Mouse (Mus musculus): ENCODE measurements around the gene LTO1. TPM values are rescaled to one million over a fixed set of nuclear protein-coding genes. Genes with fewer than 3 reads are reported as not detected.
A peak's percentile ranks its signal among the peaks of the same experiment; 100 is the strongest.

LTO1 gene
- total RNA-seq, 2 experiments from 2014 or later, result 25.0 to 28.4 TPM

DNA sequence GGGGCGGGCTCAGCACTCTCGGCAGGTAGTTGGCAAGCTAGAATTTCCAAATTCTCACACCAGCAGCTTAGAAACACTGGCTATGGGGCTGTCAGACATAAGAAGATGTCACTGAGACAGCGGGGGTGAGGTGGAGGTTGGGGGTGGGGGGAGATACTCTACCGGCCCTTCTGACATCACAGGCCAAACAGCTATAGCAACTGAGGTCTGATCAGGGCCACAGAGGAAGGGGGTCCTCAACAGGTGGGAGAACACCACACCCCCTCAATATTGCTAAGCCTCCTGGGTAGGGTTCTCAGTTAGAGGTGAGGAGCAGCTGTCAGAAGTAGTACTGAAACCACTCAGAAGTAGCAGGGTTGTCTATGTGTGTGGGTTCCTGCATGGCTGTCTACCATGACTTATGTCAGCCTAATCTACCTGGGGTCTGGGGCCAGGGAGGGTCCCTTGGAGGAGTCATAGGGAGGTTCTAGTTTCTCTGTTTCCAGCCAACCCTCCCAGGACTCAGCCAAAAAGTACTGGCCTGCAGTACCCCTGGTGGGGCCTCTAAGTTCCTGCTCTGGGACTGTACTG lies 21.5 kb downstream of the LTO1 start:
- intact Hi-C loops (cut with DNase I), result no loop called here
- DNase-seq (ENCODE audit: extremely low spot score in 1 of 2, low spot score in 2 of 2), result no peak

- DNase-seq (ENCODE audit: extremely low spot score in 1 of 2, low spot score in 2 of 2), result peak; percentile 77 to 91
- intact Hi-C loops (cut with DNase I), result no loop called here
Measured at GRCm38 (mm10) chr7:144937490-144937889, 22.6 kb downstream of the LTO1 start.

DNA sequence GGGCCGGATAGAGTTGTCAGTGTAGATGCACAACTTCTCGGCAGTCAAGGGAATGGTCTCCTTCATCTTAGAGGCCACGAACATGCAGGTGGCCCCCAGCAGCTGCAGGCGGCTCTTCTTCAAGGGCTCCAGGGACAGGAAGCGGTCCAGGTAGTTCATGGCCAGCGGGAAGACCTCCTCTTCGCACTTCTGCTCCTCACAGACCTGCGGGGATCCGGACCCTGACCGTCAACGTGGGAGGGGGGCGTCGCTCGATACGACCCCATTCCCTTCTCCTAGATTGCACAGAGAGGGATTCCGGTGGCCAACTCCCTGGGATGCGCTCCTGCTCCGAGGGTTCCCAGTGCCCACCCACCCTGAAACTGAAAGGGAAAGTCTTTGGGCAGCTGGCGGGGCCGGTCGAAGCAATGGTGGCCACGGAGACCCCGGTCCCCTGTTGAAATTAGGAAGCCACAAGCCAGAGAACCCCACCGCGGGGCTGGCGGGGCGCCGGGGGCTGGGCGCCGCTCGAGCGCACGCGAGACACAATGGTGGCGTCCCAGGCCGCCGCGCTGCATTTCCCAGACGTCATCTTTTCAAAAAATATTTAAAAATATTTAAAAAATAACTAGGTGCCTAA lies 23.1 kb downstream of the LTO1 start:
- intact Hi-C loops (cut with DNase I), result loop anchor here (2.0 kb wide), 1 partner anchor 177 kb away; no protein-coding TSS in a partner anchor
- DNase-seq (ENCODE audit: extremely low spot score in 1 of 2, low spot score in 2 of 2), result peak in 1 of 2 experiments; percentile 51

DNA sequence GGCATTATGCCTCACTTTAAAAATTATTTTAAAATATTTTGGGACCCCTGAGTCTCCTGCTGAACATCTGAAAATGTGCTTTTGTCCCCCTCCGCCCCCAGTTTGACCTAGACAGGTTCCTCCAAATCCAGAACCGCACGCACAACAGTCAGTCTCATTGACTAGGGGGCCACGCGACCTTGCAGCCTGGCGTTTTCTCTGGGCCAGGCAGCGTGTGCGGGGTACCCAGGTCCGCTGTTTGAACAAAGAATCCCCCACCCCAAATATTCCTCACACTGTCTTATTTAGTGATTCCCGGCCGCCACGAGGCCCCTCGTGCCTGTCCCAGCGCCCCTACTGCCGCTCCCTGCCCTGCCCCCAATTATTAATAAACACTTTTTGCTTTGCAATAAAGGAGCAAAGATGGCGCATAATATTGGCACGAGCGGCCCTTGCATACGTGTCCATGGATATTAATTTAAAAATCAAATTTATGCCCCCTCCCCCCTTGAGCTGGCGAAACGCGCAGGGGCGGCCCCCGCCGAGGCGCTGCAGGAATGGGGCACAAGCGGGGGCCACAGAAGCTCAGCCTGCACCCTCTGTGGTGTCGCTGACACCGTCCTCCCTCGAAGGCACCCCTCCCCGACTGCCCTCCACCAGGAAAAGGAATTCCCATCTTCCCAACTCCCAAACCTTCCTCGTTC lies 23.9 kb downstream of the LTO1 start:
- intact Hi-C loops (cut with DNase I), result loop anchor here (1.0 to 2.0 kb wide), 2 partner anchors 176 to 304 kb away; no protein-coding TSS in a partner anchor
- DNase-seq (ENCODE audit: extremely low spot score in 1 of 2, low spot score in 2 of 2), result peak in 1 of 2 experiments; percentile 47

DNA sequence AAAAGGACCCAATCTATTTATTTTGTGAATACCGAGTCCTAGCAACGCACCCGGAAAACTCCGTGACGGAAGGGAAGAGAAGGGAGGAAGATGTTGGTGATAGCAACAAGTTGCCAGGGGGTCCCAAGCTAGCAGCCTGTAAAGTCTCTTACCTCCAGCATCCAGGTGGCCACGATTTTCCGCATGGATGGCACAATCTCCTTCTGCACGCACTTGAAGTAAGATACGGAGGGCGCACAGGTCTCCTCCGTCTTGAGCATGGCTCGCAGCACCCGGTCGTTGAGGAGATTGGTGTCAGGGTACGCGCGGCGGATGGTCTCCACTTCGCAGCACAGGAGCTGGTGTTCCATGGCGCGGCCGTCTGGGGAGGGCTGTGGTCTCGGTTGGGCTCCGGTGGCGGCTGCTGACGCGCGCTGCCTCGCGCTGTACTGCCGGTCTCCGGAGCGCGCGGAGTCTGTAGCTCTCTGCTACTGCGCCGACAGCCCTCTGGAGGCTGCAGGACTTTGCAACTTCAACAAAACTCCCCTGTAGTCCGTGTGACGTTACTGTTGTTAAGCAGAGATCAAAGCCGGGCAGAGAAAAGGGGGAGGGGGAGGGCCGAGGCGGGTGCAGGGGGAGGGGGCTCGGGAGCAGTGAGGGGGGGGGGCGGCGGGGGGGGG lies 24.6 kb downstream of the LTO1 start, which contains the start of gene Ccnd1:
Gene Ccnd1 (minus strand): TSS at position 582 of the 659 bp plus-strand sequence.
- peak; percentile 62 to 88 for DNase-seq (ENCODE audit: extremely low spot score in 1 of 2, low spot score in 2 of 2)
- intact Hi-C loops (cut with DNase I), result loop anchor here (1.0 to 2.0 kb wide), 2 partner anchors 175 to 304 kb away; no protein-coding TSS in a partner anchor

- intact Hi-C loops (cut with DNase I), result no loop called here
- DNase-seq (ENCODE audit: extremely low spot score in 1 of 2, low spot score in 2 of 2), result no peak
Measured at GRCm38 (mm10) chr7:144940003-144940571, 25.2 kb downstream of the LTO1 start.

- DNase-seq (ENCODE audit: extremely low spot score in 1 of 2, low spot score in 2 of 2), result no peak
- intact Hi-C loops (cut with DNase I), result no loop called here
Measured at GRCm38 (mm10) chr7:144940585-144940984, 25.7 kb downstream of the LTO1 start.

DNA sequence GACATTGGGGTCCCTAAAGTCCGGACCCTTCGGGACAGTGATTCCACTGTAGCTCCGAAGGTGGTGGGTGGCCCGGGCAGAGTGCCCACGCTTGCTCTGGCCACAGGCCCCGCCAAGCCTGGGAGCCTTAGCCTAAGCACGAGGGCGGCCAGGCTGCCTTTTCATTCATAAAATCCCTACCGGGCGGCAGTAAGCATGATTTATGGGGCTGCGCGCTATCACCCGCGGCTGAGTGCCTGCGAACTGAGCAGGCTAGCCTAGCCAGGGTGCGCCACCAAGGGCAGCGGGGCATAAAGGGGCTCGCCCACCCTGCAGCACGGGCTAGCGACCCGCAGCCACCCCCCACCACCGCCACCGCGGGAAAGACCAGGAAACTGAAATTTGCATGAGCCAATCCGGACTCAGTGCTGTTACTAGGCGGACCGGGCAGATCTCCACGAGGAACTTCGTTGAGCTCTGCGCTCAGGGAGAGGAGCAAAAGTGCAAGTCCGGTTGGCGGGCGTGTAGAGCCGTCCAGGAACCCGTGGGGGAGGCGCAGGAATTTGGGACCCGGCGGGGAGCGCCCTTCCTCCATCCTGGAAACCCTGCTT lies 26.4 kb downstream of the LTO1 start:
- intact Hi-C loops (cut with DNase I), result no loop called here
- DNase-seq (ENCODE audit: extremely low spot score in 1 of 2, low spot score in 2 of 2), result peak; percentile 88 to 94

GRCm38 (mm10) chr7:144942071-144942743 lies 27.3 kb downstream of the LTO1 start:
- DNase-seq (ENCODE audit: extremely low spot score in 1 of 2, low spot score in 2 of 2), result no peak
- intact Hi-C loops (cut with DNase I), result no loop called here

GRCm38 (mm10) chr7:144942744-144943135 lies 27.8 kb downstream of the LTO1 start:
- intact Hi-C loops (cut with DNase I), result no loop called here

DNA sequence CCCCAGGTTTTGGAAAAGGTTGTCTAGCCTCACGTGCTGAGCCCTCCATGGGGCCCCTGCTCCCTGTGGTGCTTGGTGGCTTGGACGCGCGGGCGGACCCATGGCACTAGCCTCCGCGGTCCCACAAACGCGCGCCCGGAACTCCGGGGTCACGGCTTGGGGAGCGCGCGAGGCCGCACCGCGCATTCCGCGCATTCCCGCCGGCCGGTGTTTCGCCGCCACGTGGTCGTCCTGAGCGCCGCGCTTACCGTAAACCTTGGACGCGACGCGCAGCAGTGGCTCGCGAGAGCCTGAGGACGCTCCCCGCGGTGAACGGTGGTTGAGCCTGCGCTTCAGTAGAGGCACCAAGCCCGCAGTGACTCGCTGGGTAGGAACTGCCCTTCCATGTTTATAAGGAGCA lies 28.4 kb downstream of the LTO1 start:
- intact Hi-C loops (cut with DNase I), result no loop called here
- DNase-seq (ENCODE audit: extremely low spot score in 1 of 2, low spot score in 2 of 2), result peak; percentile 60 to 91

More at GRCm38 (mm10) chr7:144942744-144943135, 27.8 kb downstream of the LTO1 start:
- DNase-seq (ENCODE audit: extremely low spot score in 1 of 2, low spot score in 2 of 2), result no peak

GRCm38 (mm10) chr7:144958509-144959395 lies 43.9 kb downstream of the LTO1 start:
- DNase-seq (ENCODE audit: extremely low spot score in 1 of 2, low spot score in 2 of 2), result no peak
- intact Hi-C loops (cut with DNase I), result no loop called here

DNA sequence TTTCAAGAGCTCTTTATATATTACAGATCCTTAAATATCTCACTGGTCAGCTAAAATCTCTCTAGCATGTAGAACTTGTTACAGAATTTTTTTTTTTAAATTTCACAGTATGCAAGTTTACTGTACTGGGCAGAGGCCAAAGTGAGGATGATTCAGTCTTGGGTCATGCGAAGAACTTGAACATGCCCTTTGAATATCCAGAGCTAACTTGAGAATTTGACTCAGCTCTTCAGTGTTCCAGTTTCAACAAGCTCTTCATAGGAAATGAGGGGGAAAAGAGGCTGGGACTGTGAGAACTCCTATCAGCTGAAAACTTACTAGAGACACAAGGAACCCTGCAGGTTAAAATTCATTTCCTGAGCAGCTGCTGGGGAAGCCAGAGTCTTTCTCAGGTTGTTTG lies 49.0 kb downstream of the LTO1 start:
- intact Hi-C loops (cut with DNase I), result no loop called here
- DNase-seq (ENCODE audit: extremely low spot score in 1 of 2, low spot score in 2 of 2), result no peak

DNA sequence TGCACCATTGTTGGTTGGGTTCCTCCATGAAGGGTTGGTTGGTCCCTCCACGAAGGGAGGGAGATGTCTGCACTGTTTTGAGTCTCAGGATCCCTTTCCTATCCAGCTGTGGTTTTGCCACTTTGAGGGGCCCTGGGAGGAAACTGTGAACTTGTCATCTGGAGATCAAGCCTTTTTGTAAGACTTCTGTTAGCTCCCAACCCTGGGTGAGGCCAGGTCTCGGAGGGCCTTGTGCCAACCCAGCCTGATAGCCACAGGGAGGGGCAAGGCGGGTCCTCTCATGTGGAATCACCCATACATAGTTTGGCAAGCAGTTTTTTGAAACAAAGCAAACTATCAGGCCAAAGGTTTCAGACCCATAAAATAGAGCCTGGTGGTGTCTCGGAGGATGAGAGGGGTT lies 49.4 kb downstream of the LTO1 start:
- intact Hi-C loops (cut with DNase I), result no loop called here

DNA sequence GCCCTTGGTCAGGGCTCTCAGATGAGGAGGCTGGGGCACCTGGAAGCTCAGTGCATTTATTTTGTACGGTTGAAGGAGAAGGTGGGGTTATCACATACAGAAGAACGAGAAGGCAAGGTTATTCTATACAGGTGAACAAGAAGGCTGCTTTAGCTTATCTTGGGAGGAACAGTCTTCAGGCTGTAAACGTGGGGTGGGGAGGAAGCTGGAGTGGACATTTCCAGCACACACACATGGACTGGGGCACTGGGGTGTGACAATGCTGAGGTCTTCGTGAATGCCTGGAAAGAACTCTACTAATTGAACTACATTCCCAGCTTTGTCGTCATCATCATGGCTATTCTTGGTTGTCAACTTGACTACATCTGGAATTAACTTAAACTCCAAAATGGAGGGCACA lies 51.0 kb downstream of the LTO1 start:
- DNase-seq (ENCODE audit: extremely low spot score in 1 of 2, low spot score in 2 of 2), result no peak
- intact Hi-C loops (cut with DNase I), result no loop called here

More for the DNA sequence above, 49.4 kb downstream of the LTO1 start:
- no peak for DNase-seq (ENCODE audit: extremely low spot score in 1 of 2, low spot score in 2 of 2)

- DNase-seq (ENCODE audit: extremely low spot score in 1 of 2, low spot score in 2 of 2), result no peak
- intact Hi-C loops (cut with DNase I), result no loop called here
Measured at GRCm38 (mm10) chr7:144970997-144971768, 56.3 kb downstream of the LTO1 start.

- no peak for DNase-seq (ENCODE audit: extremely low spot score in 1 of 2, low spot score in 2 of 2)
- intact Hi-C loops (cut with DNase I), result no loop called here
Measured at GRCm38 (mm10) chr7:144971769-144972168, 56.9 kb downstream of the LTO1 start.
